Mouse (Mus musculus) B cell, adult 2 months (primary cell): Measurements from ENCODE around the gene H2al1n.
"Not testable (repeated sequence)": the region's sequence is repeated elsewhere in the genome, so short reads cannot be mapped to it uniquely, and the experiment has no call there.

Source experiments
- DNase-seq, 2 experiments: peaks; one replicate each; pipeline ENCODE4 v3.0.0; 2022

The H2al1n gene

DNA sequence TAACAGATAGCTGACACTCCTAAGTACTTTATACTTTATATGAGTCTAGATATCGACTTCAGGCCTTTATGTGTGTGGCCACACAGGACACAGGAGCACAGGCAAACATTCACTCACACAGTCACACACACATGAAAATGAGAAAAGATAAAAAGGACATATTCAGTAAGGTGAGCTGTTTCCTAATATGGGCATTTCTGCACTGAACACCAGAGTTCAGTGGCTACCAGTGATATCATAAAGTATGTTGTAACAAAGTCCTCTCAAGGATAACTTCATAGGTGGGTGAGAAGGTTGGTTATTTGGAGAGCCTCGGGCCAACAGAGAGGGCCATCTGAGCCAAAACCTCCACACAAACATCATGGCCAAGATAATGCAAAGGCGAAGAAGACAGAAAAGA, at the start of gene H2al1n:
Gene H2al1n (plus strand): TSS at position 301 of the 400 bp plus-strand sequence.
- DNase-seq, result not testable (repeated sequence)

DNA sequence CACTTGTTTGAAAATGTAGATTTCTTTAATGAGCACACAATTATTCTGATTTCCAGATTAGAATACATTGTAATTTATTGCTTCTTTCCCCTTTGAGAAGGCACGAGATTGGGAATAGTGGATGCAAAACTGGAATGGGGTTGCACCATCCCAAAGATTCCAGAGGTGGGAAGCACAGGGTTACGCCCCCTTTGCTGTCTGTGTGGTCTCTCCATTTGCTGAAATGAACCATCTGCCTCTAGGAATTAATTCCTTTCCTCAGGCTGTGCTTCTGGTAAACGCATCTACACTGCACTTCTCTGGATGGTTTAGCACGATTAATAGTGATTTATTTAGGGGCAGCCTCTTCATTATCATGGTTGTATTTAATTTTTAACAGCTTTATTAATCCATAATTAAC, 11.7 kb upstream of the H2al1n start:
- DNase-seq, result no peak

DNA sequence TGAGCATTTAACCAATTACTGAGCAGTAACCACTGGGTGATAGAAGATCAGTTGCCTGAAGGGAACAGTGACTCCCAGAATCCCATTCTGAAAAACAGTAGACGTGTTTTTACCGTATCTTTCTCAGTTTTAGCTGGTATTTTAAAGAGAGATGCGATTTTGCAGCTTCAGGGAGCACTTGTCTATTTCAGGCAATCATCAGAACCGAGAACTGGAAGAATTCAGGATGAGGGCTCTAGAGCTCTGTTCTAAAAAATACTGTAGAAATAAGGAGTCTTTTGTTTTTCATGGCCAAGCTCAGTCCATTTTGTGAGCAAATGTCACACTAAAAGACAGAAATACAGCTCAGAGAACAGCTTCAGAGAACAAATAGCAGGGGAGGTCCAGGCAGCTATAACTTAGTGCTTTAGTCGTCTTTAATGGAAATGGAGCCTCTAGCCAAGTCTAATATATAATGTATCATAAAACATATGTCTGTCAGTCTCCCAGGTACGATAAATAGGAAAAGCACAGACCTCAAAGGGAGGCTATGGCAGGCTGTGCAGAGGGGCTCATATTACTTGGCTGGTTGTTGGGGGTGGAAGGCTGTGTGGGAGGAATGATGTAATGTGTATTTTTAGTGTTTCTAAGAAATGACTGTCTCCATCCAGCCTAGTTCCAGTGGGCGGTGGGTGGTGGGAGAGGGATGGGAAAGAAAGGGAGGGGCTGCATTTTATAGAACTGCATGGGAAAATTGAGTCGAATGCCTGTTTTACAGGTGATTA, 4.7 kb upstream of the H2al1n start:
- no peak for DNase-seq

DNA sequence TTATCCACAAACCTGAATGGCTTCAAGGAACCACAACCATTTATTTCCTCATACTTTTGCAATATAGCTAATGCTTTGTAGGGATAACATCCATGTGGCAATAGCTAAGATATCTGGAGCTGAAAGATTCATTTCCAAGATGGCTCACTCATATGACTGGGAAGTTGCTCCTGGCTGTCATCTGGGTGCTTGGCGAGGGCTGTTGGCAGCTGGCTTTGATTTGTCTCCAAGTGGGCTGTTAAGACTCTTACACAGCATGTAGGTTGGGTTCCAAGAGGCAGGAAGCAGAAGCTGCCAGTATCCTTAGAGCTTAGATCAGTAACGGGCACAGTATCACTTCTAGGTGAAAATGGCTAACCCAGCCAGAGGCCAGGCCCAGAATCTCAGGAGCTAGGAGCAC, 18.3 kb downstream of the H2al1n start:
- DNase-seq, result no peak

DNA sequence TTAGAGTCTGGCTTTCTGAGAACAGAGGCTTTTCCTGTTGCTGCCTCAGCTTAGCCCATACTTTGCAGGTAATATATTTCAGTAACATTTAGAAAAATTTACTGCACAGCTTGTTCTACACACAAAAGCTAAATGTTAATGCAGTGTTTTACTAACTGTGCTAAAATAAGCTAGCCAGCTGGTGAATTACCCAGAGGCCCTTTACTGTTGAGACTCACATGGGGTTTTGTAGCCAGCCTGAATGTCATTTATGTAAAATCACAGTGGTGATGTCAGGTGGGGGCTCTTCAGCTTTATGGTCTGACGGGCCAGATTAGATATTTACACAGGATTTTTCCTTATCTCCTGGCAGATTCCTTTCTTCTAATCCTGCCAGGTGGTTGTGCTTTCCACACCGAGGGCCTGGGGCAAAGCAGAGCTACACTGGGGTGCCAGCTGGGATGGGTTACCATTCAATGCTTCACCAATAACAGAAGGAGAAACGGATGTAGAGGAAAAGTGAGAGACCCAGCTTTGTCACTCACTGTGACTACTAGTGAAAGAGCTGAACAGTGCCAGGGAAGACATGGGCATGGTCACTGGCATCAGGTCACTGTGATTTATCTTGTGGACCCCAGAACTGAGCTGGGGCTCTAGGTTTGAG, 48.8 kb downstream of the H2al1n start:
- no peak for DNase-seq
